Mouse (Mus musculus): ENCODE results near the gene Aars2.

The Aars2 gene

GRCm38 (mm10) chr17:45557998-45558862 is 51.6 kb downstream of the Aars2 start:
- DNase-seq (ENCODE audit: low spot score in 2 of 2), result peak; percentile 65 to 66

DNA sequence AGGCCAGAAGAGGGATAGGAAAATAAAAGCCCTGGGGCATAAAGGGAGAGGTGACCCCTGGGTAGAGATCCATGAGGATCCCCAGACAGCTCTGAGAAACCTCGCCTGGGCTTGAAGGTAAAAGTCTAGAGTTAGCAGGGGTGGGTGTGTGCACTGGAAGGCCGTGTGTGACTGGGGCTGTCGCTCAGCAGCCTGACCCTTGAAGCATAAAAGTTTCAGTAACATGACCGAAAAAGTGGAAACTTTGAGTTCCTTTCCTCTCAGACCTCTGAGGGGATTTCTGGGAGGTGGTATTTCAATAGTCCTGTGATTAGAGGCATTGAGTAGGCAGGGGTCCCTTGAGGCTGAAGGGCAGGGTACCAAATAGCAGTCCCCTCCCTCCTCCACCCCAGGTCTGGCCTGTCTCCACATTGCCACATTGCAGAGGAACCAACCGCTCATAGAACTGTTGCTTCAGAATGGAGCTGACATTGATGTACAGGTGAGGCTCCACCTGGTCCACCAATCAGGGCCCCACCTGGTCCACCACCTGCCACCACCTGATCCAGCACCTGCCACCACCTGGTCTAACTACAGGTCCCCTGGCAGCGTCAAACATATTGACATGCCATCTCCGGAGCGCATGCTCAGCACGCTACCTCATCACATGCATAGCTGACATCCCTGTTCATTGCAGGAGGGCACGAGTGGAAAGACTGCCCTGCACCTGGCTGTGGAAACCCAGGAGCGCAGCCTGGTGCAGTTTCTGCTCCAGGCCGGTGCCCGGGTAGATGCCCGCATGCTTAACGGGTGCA is 53.3 kb downstream of the Aars2 start:
- DNase-seq (ENCODE audit: low spot score in 2 of 2), result peak; percentile 51 to 55

DNA sequence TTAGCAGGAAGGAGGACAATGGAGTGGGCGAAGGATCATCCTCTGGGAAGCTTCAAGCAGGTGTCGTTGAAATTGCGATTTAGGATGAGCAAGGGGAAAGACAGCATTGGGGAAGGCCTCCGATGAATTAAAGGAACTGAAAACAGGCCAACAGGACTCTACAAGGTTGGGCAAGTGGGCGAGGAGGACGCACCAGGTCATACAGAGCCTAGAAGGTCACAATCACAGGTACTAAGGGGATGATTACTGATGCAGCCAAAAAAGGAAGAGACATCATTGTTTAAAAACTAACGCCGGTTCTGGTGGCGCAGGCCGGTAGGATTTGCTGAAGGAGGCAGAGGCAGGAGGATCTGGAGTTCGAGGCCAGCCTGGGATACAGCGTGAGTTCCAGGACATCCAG is 56.6 kb downstream of the Aars2 start:
- peak in 1 of 2 experiments; percentile 34 for DNase-seq (ENCODE audit: low spot score in 2 of 2)

- DNase-seq (ENCODE audit: low spot score in 2 of 2), result peak; percentile 86
Measured at GRCm38 (mm10) chr17:45563655-45564530, 57.3 kb downstream of the Aars2 start, which contains the start of gene Slc35b2. Gene Slc35b2 (plus strand): TSS chr17:45563874.

- DNase-seq (ENCODE audit: low spot score in 2 of 2), result no peak
Measured at GRCm38 (mm10) chr17:45564531-45565084, 58.0 kb downstream of the Aars2 start.

- DNase-seq (ENCODE audit: low spot score in 2 of 2), result no peak
Measured at GRCm38 (mm10) chr17:45565103-45565502, 58.5 kb downstream of the Aars2 start.

DNA sequence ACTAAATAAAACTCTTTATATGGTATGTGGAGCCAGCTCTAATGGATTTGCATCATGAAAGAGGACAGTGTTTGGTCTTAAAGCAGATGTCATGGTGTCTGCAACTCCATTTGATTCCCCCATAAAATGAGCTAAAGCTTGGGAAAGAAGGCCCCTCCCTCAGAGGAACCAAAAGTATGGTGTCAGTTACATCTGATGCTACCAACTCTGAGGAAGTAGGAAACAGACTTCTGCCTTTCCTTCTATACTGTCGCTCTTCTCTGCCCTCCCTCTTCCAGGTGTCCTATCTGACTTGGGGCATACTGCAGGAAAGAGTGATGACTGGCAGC is 59.4 kb downstream of the Aars2 start:
- DNase-seq (ENCODE audit: low spot score in 2 of 2), result no peak

- DNase-seq (ENCODE audit: low spot score in 2 of 2), result no peak
Measured at GRCm38 (mm10) chr17:45566360-45567161, 59.9 kb downstream of the Aars2 start.

- DNase-seq (ENCODE audit: low spot score in 2 of 2), result no peak
Measured at GRCm38 (mm10) chr17:45567162-45567601, 60.5 kb downstream of the Aars2 start.

- DNase-seq (ENCODE audit: low spot score in 2 of 2), result no peak
Measured at GRCm38 (mm10) chr17:45568990-45569389, 62.3 kb downstream of the Aars2 start.

DNA sequence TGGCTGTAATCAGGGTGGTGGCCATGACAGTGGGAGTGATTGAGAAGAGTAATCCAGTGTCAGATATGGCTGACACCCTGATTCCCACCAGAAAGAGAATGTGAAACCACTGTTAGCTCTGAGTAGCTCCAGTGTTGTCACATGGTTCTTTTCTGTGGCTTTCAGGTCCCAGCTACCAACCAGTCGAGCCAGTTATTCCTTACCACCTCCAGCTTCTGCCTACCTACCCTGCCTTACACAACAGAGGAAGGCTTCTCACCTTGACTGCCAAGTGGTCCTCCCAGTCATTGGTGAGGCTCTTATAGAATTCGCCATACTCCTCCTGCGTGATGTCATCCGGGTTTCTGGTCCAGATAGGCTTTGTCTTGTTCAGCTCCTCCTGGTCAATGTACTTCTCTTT is 63.4 kb downstream of the Aars2 start:
- DNase-seq (ENCODE audit: low spot score in 2 of 2), result no peak
